Mouse (Mus musculus) macrophage (primary cell): ENCODE results near the gene Arid1b. TPM values are rescaled to one million over a fixed set of nuclear protein-coding genes. Genes with fewer than 3 reads are reported as not detected.

ENCODE experiments used
- H3K27ac ChIP-seq: fragments of 350-480 bp; formaldehyde crosslinking; 2 replicates; pipeline ENCODE4 v1.9.0; 2021
- H3K36me3 ChIP-seq: fragments of 350-480 bp; formaldehyde crosslinking; 2 replicates; pipeline ENCODE4 v1.9.0; 2021; ENCODE audit errors: inconsistent target
- H3K4me3 ChIP-seq: fragments of 350-480 bp; formaldehyde crosslinking; 2 replicates; pipeline ENCODE4 v1.9.0; 2021; ENCODE audit errors: inconsistent target
- H3K79me2 ChIP-seq: fragments of 350-480 bp; formaldehyde crosslinking; 2 replicates; pipeline ENCODE4 v1.9.0; 2021; ENCODE audit errors: inconsistent target
- WGBS: methylation state at CpG from one replicate; pipeline ENCODE4 v1.1.7; 2026; ENCODE audit warnings: inconsistent platforms; ENCODE audit not compliant: missing documents; 5-methylcytosine and 5-hydroxymethylcytosine counted together
- polyA plus RNA-seq: library from polyadenylated mRNA; stranded (reverse); fragments of 250-400 nt; gene quantifications from 3 replicates; pipeline ENCODE4 v1.2.4, GENCODE M21; 2018; ENCODE audit warnings: inconsistent platforms

Gene Arid1b
- polyA plus RNA-seq, 1 experiment from 2014 or later: 20.1 TPM

DNA sequence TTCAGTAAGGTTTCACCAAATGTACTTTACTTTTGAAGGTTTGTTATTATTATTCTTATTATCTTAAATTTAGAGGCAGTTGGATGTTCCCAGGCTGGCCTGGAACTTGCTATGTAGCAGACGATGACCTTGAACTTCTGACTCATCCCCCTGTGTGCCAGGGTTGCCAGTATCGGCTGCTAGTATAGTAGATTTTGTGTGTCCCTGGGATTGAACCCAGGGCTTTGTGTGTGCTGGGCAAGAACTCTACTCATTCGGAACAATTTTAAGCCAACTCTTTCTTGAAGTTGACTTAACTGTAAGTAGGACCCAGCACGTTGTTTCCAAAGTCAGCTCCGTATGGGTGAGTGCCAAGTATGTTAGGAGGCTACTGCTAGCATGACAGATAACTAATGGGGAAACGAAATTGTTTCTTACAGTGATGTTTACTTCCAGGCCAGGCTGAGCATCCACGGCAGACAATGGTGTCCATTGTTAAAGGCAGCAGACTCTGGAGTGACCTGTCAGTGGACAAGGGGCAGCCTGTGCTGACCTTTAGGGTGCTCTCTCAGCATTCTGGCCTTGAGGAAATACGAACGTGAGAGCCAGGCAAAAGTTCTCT lies 7.5 kb downstream of the Arid1b start:
- no peak overlapping the region for H3K4me3 ChIP-seq
- no peaks in the 10 kb centered on the region for H3K36me3 ChIP-seq
- H3K27ac ChIP-seq: no peak overlapping the region
- WGBS: 50% methylated on average over 9 of the region's 9 CpGs
- peaks cover 100% of the 10 kb centered on the region for H3K79me2 ChIP-seq

GRCm38 (mm10) chr17:5002937-5003508 lies 8.9 kb downstream of the Arid1b start:
- H3K36me3 ChIP-seq: no peaks in the 10 kb centered on the region
- 84% methylated on average over 10 of the region's 10 CpGs for WGBS
- H3K79me2 ChIP-seq: peaks cover 100% of the 10 kb centered on the region
- no peak overlapping the region for H3K4me3 ChIP-seq
- no peak overlapping the region for H3K27ac ChIP-seq

DNA sequence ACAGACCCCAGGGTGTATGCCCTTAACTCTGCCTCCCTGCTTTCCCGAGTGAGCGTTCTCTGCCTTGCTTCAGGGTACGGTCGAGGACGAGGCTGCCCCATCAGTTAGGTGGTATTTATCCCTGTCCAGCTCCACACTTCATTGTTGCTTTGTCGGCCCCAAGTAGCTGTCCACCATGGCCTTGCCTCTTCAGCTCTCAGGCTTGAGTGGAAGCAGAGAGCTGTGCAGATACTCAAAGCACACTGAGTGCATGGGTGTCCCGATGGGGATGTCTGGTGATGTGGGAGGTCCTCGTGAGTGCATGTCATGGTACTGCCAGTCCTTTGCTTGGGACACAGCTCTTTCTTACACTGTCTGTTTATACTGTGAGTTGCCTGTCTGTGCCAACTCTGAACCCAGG lies 10.1 kb downstream of the Arid1b start:
- 69% methylated on average over 8 of the region's 8 CpGs for WGBS
- Histone ChIP-seq H3K27ac (no peak overlapping the region), H3K79me2 (peaks cover 100% of the 10 kb centered on the region), H3K4me3 (no peak overlapping the region; the same call in 1 of the 2 replicates), H3K36me3 (no peaks in the 10 kb centered on the region)

DNA sequence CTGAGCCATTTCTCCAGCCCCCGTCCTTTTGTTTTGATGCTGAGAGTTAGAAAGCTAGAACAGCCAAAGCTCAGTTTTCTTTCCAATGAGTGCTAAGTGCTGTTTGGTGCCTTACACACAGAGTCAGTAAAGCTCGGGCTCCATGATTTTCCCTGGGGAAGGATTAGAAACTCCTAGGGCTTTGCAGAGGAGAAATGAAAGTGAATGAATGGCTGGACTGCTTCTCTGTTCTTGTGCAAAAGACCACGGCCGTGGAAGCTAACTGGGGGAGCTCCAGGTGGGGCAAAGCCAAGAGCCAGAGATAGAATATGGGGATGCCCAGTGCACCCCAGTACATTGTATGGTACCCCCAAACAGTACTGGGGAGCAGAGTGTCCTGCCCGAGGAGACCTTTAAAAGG lies 10.6 kb downstream of the Arid1b start:
- WGBS: 25% methylated on average over 5 of the region's 5 CpGs
- H3K4me3 ChIP-seq: no peak overlapping the region; the same call in 1 of the 2 replicates
- H3K27ac ChIP-seq: no peak overlapping the region

DNA sequence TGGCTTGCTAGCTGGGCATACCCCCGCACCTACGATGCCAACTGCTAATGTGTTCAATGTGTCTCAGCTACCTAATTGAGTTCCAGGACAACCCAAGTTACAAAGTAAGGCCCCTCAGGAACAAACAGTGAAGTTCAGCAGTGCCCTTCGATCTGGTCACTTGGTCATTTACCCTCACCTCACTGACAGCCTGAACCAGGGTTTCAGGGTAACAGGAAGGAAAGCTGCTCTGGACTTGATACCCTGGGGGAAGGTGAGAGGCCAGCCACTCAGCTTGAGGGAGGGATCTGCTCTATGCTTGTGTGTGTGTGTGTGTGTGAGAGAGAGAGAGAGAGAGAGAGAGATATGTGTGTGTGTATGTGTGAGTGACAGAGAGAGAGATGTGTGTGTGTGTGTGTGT lies 11.2 kb downstream of the Arid1b start:
- Histone ChIP-seq H3K27ac (no peak overlapping the region), H3K36me3 (no peaks in the 10 kb centered on the region), H3K4me3 (no peak overlapping the region), H3K79me2 (peaks cover 100% of the 10 kb centered on the region)
- WGBS: 65% methylated on average over 3 of the region's 3 CpGs

More for the DNA sequence above, 10.6 kb downstream of the Arid1b start:
- H3K36me3 ChIP-seq: no peaks in the 10 kb centered on the region
- peaks cover 100% of the 10 kb centered on the region for H3K79me2 ChIP-seq

- WGBS: 54% methylated on average over 15 of the region's 15 CpGs
- Histone ChIP-seq H3K4me3 (no peak overlapping the region), H3K79me2 (peaks cover 100% of the 10 kb centered on the region)
Measured at GRCm38 (mm10) chr17:5007156-5007658, 13.1 kb downstream of the Arid1b start.

GRCm38 (mm10) chr17:5008236-5008635 lies 14.1 kb downstream of the Arid1b start:
- H3K4me3 ChIP-seq: no peak overlapping the region
- 97% methylated on average over 10 of the region's 10 CpGs for whole genome bisulfite sequencing
- H3K36me3 ChIP-seq: no peaks in the 10 kb centered on the region
- H3K79me2 ChIP-seq: peaks cover 100% of the 10 kb centered on the region
- H3K27ac ChIP-seq: no peak overlapping the region

More at GRCm38 (mm10) chr17:5007156-5007658, 13.1 kb downstream of the Arid1b start:
- Histone ChIP-seq H3K36me3 (no peaks in the 10 kb centered on the region), H3K27ac (no peak overlapping the region)

DNA sequence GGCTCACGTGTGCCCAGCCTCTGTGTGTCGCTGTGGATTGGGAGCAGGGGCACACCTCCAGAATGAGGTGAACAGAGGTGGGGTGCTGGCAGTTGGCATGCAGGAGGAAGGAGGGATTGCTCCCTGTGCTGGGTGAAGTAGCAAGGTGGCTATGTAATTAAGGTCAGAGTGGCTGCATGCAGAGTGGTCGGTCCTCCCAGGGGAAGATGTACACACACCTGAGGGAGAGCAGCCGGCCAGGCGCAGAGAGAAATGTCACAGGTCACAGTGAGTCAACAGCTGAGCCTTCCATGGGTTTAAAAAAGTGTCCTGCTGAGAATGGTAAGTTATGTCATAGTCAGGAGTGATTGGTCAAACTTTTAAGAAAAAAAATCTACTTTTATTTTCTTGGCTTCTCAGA lies 14.6 kb downstream of the Arid1b start:
- 94% methylated on average over 5 of the region's 5 CpGs for WGBS
- no peaks in the 10 kb centered on the region for H3K36me3 ChIP-seq
- peaks cover 100% of the 10 kb centered on the region for H3K79me2 ChIP-seq
- H3K4me3 ChIP-seq: no peak overlapping the region
- no peak overlapping the region for H3K27ac ChIP-seq

DNA sequence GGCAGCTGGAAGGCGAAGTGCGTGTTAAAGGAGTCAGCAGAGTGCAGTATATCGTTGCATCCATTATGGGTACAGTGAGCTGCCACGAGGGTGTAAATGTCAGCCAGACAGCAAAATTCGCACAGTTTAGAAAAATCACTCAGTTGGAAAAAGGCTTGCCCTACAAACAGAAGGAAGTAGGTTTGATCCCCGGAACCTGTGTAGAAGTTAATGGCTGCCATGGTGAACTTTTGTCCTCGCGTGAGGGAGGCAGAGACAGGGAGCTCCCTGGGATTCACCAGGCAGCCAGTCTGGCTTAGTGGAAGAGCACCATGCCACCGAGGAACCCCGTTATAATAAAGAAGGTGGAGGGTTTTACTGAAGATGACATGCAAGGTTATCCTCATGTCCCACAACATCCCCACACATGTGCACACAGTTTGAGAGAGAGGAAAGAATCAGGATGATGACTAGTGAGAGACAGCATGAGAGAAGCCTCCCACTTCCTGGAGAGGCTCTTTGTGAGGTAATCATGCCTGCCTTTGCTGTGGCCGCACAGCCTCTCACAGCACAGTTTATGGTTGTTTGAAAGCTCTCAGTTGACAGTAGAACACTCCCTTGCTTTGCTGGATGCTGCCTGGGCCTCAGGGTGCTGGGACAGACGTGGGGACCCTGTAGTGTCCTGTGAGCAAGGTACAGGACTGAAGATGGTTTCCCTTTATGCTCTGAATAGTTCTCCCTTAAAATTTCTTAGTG lies 15.6 kb downstream of the Arid1b start:
- 84% methylated on average over 12 of the region's 12 CpGs for WGBS
- Histone ChIP-seq H3K4me3 (no peak overlapping the region), H3K36me3 (no peaks in the 10 kb centered on the region), H3K27ac (no peak overlapping the region), H3K79me2 (peaks cover 100% of the 10 kb centered on the region)

DNA sequence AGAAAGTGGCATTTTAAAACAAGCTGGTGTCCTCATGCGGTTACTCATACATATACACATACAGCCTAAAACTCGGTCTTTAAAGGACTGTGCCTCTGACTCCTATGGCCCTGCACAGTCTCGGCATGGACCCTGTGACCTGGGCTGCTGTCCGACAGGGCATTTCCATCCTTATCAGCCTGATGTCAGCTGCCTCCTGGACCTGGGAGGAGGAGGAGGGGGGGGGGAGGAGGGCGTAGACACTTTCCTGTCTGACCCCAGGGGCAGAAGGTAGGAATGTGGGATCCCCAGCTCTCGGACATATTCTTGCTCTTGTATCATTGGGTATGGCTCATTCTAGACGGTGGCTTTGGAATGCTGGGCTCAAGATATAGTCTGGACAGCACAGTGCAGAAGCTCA lies 16.6 kb downstream of the Arid1b start:
- Histone ChIP-seq H3K36me3 (no peaks in the 10 kb centered on the region), H3K4me3 (no peak overlapping the region), H3K27ac (no peak overlapping the region), H3K79me2 (peaks cover 100% of the 10 kb centered on the region)
- WGBS: 94% methylated on average over 7 of the region's 7 CpGs

GRCm38 (mm10) chr17:5012091-5012490 lies 18.0 kb downstream of the Arid1b start:
- Histone ChIP-seq H3K79me2 (peaks cover 100% of the 10 kb centered on the region), H3K4me3 (no peak overlapping the region), H3K27ac (no peak overlapping the region), H3K36me3 (no peaks in the 10 kb centered on the region)
- WGBS: 75% methylated on average over 3 of the region's 3 CpGs

DNA sequence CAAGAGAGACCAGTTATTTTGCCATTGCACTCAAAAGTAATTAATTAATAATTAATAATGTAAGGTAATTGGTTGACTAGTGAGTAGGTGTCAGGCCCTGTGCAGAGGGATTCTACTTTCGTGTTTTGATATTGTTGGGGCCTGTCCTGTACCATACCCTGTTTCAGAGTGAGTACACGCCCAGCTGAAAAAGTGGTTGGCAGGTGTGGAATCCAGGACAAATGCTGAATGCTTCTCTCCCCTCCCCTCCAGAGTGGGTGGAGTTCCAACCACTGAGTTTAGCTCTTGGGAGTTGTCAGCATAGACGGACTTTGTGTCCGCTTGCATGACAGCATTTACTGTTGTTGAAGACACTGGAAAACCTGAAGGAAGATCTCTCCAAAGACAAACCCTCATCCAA lies 18.4 kb downstream of the Arid1b start:
- no peaks in the 10 kb centered on the region for H3K36me3 ChIP-seq
- WGBS: 94% methylated on average over 4 of the region's 4 CpGs
- H3K4me3 ChIP-seq: no peak overlapping the region
- peaks cover 100% of the 10 kb centered on the region for H3K79me2 ChIP-seq
- no peak overlapping the region for H3K27ac ChIP-seq

DNA sequence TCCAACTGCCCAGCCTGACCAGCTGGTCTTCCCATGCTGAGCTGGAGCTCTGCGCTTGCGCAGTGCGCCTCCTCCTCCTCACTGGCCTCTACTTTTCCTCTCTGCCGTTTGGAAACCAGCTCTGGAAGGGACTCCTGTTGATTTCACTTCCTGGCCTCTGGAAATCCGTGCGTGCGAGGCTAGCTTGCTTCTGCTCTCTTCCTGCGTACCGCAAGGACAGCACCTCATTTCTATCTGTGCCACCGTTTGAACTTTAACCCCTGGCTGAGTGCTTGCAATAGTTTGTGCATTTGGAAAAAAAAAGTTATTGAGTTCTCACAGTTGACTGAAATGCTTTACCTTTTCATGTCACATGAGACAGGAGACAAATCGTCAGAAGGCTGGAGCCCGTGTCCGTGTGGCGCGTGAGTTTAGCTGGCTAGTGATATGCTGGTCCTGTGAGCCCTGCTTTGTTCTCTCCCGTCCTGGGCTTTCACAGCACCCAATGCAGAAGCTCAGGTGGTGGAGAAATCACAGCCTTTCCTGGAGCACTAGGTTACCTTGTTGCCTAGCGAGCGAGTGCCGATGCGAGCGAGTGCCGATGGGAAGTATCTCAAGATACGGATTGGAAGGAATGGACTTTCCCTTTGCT lies 20.3 kb downstream of the Arid1b start:
- Histone ChIP-seq H3K79me2 (peaks cover 100% of the 10 kb centered on the region), H3K27ac (no peak overlapping the region), H3K36me3 (no peaks in the 10 kb centered on the region), H3K4me3 (no peak overlapping the region)
- WGBS: 91% methylated on average over 23 of the region's 23 CpGs

GRCm38 (mm10) chr17:5016404-5016803 lies 22.3 kb downstream of the Arid1b start:
- H3K27ac ChIP-seq: no peak overlapping the region
- peaks cover 100% of the 10 kb centered on the region for H3K79me2 ChIP-seq
- H3K36me3 ChIP-seq: no peaks in the 10 kb centered on the region
- H3K4me3 ChIP-seq: no peak overlapping the region
- 84% methylated on average over 4 of the region's 4 CpGs for WGBS

DNA sequence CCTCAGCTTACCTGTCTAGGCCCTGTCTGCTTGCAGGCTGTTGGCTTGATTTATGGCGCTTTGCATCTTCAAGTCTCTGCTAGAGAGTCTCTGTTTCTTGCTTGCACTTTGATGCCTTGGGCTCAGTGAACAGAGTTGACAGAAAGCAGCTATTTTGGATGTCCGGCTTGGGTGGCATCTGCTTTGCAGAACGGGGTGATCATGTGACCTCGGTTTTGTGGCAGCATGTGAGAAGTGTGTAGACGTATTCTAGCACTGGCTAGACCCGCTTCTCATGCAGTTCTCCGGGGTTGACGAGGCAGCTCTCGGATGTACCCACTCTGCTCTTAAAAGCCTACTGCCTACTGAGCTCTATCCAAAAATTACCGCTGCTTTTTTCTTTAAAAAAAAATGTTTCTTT lies 22.9 kb downstream of the Arid1b start:
- no peak overlapping the region for H3K4me3 ChIP-seq
- H3K27ac ChIP-seq: no peak overlapping the region
- H3K36me3 ChIP-seq: no peaks in the 10 kb centered on the region
- 84% methylated on average over 10 of the region's 10 CpGs for WGBS
- H3K79me2 ChIP-seq: peaks cover 100% of the 10 kb centered on the region
